Mouse (Mus musculus) cerebellum, adult 11-12 months (tissue): ENCODE data around the gene Trpt1.
A peak's percentile ranks its signal among the peaks of the same experiment; 100 is the strongest.

ENCODE experiments used
- DNase-seq: peaks from one replicate; pipeline ENCODE4 v3.0.0; 2022

The Trpt1 gene

DNA sequence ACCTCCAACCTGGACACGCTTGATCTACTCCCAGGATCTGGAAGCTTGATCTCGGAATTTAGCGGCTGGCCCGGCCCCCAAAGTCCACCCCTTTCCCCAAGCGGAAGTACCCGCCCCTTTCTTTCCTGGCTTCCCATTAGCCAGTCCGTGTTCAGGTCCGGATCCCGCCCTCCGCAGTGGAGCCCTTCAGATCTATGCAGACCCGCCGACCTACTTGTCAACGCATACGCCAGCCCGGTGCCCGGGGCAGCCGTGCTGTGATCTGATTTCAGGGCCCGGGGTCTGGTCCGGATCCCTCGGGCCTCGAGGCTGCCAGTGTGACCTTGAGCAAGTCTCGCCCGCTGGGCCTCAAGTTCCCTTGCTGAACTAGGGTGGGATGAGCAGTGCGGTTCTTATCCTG, at the start of gene Trpt1, which contains the start of gene Nudt22:
TSS of gene Trpt1 (plus strand) at position 126 of the 400 bp plus-strand sequence.
TSS of gene Nudt22 (minus strand) at position 112 of the 400 bp plus-strand sequence.
- peak; percentile 90 for DNase-seq

DNA sequence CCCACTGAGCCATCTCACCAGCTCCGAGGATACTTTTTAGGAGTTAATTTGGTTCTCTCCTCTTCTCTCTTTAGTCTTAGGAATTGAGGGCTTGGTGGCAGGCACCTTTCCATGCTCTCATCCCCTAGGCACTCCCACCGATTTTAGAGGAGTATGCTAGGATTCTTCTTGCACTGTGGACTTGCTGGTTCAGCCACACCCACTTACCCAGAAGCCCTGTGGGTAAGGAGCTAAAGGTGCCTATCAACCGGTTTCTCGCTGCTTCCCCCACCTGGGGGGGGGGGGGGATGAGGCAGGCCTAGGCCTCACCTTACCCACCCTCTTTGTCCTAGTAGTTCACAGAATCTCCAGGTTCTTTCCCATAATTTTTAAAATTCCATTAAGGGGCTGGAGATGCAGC, 48.2 kb upstream of the Trpt1 start:
- no peak for DNase-seq

DNA sequence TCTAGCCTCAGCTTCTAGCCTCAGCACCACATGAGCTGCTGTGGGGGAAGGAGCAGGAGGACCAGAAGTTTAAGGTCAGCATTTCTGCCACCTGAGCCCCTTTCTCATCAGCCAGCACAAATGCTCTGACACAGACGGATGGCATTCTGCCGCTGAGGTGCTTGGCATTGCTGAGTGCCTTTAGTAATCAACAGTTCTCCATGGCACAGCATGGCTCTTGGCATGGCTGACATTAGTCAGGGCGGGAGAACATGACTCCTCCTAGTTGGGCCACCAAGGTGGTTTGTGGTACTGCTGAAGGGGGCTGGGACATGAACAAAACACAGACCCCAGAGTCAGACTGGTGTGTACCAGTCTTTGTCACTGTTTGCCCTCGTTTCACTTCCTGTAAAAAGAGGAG, 47.7 kb upstream of the Trpt1 start:
- DNase-seq: peak; percentile 88

DNA sequence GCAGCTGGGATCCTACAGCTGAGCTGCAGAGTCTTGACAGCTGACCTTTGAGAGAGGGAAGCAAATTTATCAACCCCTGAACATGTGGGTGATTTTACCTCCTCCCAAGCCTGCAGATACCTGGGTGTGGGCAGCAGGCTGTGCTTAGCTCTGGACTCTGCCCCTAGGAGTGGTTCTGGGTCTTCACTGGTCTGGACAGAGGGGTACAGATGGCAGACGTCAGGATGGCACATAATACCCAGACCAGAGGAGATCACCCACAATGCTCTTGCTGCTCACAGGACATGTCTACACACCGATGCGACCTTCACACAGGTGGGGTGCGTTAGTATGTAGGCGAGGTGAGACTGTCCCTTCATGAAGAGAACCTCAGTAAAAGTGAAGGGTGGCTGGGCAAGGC, 46.4 kb upstream of the Trpt1 start:
- DNase-seq: peak; percentile 46

DNA sequence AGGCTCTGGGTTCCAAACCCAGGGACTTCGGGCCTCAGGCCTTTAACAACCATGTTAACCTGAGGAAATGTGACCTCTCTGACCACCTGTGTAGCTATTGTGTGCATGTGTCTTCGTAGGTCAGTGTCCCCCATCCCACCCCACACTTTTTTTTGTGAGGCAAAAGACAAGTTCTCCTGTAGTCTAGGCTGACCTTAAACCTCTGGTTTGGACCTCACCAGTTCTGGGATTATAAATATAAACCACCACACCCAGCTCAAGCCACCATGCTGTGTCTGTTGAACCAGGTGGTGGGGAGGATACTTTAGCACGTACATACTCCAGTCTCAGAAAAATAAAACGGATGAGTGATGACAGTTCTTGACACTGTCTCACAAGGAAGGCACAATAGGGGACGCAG, 46.0 kb upstream of the Trpt1 start:
- peak; percentile 35 for DNase-seq

DNA sequence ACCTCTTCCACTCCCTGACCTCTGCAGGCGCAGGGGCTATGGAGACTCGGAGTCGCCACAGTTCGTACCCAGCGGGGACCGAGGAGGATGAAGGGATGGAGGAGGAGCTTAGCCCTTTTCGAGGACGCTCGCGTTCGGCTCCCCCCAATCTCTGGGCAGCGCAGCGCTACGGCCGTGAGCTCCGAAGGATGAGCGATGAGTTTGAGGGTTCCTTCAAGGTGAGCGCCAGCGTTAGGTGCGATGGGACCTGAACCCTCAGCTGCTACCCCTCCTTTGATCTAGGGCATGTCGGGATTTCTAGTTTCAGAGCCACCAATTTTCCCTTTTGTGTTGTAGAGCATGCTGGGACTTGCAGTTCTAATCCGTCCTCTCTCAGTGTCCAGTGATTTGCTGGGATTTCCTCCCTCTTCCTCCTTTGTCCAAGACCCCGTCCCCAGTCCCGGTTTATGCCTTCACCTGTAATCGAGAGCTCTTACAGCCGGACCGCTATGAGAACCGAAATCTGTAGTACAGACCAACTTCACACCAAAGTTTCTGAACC, 45.2 kb upstream of the Trpt1 start:
- peak; percentile 72 for DNase-seq

DNA sequence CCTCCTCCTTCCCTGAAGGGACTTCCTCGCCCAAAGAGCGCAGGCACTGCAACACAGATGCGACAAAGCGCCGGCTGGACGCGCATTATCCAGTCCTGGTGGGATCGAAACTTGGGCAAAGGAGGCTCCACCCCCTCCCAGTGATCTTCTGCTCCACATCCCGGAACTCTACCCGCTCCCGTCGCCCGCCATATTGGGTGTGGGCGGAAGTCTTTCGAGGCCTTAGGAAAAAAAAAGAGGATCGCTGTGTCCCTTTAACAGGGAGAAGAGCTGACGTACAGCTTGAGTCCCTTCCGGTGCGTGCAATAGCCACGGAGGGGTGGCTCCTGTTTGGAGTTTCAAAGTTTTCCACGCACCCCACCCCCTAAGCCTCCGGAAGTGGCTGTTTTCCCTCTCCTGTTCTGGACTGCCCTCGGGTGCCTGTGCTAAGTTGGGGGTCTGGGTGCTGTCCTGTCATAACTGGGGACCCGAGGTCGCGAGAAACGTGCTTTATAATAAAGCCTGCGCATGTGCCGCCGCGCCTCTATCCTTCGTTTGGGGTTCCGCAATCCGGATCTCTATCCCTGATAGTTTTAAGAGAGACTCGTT, 44.5 kb upstream of the Trpt1 start:
- peak; percentile 94 for DNase-seq

DNA sequence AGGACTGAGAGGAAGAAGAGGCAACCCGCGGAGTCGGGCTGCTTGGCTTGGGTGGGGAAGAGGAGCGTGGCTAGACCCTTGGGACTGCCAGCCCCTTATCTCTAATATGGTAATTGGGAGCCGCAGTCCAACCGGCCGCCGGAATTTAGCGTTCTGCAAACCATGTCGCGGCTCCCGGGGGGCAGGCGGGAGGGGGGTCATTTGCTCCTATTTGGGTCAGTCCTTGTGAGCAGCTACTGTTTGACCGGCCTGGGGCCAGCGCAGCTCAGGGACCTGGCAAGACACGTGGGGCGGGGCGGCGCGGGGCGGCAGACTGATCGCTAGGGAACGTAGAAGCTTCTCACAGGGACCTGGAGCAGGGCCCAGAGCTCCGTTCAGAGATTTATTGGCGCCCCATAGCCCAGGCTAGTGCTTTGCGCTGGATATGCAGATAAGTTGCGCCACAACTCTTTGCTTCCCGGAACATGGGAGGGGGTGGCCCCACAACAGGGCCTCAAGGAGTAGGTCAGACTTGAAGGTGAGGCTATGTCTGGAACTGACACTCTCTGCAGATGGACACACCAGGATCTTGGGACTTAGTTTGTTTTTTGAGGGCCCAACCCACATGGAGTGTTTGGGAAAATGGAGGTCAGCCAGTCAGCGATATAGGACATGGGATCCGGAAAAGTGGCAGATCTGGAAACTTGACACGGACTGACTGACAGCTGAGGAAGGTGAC, 43.8 kb upstream of the Trpt1 start:
- DNase-seq: peak; percentile 89

DNA sequence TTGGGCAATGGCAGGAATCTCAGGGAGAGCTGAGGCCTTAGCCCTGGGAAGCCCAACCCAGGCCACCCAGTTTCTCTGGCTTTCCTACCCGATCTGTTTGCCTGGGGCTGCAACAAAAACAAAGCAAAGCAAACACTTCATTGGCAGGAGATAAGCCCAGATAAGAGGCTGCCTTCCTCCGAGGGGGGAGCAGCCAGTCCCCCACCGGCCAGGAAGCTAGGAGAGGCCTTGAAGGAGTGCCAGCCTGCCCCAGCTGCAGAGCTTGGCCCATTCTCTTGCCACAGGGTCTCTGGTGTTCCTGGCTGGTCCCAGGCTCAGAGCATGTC, 43.3 kb upstream of the Trpt1 start:
- DNase-seq: peak; percentile 65

DNA sequence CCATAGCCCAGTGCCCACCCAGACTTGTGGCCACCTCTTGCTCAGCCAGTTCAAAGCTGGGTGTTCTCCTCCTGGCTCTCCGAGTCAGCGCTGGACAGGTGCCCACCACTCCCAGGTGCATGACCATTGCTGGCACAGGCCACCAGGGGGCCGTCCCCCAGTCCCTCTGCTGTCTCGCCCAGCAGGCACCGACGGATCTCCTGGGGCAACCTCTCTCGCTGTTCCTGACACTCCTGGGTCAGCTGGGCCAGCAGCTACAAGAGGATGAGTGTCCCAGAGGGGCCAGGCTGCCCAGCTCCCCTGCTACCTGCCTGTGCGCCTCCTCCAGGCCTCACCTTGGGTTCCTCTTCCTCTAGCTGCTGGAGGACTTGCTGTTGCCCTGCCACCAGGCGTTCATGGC, 41.9 kb upstream of the Trpt1 start:
- peak; percentile 72 for DNase-seq

DNA sequence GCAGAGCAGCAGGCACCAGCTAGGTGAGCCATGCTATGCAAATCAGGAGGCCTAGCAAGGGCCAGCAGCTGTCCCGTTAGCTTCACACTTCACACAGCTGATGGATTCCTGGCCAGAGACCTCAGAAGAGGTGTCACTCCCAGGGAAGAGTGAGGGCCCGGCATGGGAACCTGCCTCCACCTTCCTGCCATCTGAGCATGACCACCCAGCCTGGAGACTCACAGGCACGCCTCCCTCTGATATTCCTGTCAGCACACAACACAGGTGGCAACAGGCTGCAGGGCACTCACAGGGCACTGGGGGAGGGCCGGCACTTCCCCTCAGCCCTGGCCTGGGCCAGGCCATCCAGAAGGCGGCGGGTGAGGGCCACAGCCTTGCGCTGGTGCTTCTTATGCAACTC, 40.5 kb upstream of the Trpt1 start:
- DNase-seq: peak; percentile 42

DNA sequence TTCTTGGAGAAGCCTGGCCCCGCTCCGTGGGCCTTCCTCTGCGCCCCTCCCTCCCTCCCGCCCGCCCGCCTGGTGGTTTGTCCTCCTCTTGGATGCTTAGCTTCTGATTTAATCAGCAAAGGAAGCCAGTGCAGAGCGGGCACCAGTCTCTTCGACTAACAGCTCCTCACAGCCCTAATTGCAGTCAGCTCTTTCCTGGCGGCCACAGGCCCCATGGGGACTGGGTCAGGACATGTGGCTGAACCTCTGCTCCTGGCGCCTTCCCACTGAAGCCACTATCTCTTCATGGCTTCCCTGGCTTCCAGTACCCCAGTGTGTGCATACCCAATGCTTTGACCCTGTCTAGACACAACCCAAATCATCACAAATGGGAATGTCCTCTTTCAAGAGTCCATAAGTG, 39.5 kb upstream of the Trpt1 start:
- DNase-seq: no peak

DNA sequence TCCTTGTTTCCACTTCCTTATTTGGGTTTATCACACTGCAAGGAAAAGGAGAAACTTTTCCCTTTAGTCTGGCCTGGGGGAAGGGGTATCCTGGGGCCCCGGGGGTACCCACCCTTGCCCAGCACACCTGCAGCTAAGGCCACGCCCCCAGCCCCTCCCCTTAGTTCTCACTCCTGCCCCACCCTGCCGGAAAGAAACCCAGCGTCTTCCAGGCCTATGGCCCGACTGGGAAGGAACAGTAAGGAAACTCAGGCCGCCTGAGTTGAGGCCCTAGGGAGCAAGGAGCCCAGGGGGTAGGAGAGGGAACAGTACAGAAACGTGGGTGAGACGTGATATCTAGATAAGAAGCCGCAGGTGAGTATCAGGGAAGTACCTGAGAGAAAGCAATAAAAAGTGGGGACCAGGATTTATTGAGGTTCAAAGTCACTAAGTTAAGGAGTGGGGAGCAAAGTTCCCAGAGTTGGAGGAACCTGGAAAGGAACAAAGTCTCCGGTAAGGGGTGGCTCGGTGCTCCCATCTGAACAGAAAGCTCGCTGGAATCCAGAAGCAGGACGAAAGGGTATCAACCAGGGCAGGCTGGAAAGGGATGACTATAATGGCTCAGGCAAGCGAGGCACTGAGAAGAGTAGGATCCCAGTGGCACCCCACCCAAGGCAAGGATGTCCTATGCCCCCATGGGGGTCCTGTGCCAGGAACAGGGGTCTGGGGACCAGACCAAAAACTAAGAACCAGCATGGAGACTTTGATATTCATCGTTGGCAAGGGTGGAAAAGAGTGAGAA, 27.2 kb upstream of the Trpt1 start:
- DNase-seq: no peak

DNA sequence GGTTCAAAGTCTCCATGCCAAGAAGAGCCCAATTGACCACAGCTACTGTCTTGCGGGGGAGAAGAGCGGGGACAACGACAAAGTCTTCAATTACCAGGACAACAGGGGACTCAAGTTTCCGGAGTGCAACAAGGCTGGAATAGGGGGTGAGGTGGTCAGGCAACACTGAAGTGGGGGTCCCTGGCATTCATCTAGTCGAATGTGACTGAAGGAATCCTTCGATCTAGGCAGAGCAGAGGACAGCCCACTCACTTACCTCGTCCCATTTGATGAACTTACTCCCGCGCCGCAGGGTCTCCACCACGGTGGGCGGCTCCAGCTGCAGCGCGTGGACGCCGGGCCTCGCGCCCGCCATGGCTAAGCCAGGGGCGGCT, 26.7 kb upstream of the Trpt1 start:
- DNase-seq: no peak

DNA sequence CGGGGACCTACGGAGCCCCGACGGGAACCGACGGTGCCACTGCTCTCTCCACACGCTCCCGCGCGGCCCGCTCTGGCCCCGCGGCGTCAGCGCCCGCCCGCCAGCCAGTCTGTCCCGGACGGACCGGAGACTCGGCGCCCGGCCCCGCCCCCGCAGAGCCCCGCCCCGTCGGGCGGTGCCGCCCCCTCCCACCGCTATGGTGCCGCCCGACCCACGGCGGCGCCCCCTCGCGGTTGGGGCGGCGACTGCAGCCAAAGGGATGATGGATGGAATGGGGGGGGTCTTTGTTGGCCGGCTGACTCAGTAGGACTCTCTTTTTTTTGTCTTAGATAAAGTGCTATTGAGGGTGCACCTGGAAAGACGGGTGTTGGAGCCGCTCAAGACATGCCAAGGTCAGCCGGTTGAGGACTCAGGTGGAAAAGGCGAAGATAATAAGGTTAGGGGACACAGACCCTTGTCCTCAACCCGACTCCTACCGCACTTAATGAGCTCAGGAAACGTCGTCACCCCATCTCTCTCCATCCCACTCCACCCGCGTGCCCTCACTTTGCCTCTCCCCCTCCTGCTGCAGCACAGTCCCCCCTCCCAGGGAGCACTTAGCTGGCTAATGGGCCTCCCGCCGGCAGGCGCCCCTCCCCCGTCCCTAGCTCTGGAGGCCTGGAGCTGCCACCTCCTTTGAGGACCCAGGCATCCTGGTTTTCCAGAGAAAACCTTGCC, 26.1 kb upstream of the Trpt1 start:
- no peak for DNase-seq

DNA sequence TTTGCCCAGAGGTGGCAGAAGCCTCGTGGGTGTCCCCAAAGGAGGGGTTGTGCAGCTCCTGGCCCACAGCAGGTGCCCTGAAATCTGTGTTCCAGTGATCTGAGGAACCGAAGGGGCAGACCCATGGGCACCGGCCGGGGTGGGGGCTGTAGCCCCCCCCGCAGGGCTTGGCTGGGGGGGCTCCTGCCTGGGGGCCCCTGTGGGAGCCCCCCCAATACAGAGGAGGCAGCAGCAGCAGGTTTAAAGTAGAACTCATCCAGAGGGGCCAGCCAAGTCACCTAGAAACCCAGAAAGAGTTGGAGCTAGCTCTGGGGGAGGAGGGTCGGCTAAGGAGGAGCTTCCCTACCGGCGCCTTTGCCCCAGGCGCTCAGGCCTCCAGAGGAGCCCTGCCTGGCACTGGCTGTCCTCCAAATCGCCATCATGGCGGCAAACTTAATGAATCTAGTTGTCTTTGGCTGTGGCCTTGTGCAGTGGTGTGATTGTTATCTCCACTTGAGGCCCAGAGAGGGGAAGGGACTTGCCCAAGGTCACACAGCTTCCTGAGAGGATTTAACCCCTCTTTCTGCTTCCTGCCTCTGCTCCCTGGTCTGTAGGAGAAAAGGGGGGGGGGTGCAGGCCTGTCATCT, 25.4 kb upstream of the Trpt1 start:
- peak; percentile 47 for DNase-seq

DNA sequence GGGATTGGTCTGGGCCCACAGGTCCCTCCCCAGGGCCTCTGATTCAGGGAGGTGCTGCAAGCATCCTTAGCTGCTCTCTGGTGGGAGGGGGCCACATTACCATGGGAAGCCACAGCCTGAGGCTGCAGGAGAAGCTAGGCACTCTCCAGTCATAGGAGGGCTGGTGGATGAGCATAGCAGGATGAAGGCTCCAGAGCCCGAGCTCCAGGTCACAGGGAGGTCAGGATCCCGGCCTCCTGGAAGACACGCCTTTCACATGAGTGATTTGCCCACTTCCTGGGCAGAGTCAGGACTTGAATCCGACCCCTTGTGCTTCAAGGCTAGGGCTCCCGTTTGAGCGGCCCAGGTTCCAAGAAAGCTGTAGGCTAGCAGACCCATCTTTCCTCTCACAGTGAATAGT, 24.3 kb upstream of the Trpt1 start:
- no peak for DNase-seq

DNA sequence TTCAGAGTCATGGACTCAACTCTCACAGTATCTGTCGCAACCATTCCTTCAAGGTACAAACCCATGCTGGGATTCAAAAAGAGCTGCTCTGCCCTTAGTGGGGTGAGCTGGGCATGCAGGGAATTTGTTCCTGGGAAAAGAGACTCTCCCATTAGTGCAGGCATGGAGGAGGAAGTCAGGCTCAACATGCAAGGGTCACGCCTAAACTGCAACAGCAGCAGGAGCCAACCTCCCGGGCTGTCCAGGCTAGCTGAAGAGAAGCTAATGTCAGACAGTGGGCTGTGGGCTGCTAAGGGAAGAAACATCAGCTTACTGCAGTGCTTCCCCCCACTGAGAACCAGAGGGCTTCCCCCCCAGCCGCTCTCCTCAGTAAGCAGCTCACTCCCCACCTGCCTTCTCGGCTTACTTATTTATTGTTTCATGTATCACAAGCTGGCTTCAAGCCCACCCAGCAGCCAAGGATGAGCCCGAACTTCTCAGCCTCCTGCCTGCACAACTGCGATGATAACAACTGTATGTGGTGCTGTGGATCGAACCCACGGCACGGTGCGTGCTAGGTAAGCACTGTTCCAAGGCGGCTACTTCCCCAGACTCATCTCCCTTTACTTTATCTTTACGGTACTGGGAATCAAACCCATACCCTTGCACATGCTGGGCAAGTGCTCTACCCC, 23.5 kb upstream of the Trpt1 start:
- peak; percentile 38 for DNase-seq

DNA sequence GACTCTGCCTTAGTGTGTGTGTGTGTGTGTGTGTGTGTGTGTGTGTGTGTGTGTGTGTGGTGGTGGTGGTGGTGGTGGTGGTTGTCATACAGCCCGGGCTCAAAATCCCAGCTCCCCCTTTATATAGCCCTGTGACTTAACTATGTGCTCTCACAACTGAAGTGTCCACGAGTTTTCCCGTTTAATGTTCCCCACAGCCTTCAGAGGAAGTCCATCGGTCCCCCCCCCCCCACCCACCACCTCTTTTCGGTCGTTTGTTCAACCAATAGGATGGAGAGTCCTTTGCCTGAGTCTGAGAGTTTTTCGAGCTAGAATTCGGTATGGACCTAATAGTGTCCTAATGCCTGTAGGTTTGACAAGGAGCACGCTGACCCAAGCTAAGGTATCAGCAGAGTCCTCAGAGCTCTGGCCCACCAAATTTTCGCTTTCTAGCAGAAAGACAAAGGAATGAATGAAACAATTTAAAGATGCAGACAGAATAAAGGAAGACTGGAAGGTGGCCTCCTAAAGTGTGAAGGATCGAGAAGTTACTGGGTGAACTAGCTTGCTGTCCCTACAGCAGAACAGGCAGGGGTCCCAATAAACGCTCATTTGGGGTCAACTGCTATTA, 22.2 kb upstream of the Trpt1 start:
- no peak for DNase-seq

DNA sequence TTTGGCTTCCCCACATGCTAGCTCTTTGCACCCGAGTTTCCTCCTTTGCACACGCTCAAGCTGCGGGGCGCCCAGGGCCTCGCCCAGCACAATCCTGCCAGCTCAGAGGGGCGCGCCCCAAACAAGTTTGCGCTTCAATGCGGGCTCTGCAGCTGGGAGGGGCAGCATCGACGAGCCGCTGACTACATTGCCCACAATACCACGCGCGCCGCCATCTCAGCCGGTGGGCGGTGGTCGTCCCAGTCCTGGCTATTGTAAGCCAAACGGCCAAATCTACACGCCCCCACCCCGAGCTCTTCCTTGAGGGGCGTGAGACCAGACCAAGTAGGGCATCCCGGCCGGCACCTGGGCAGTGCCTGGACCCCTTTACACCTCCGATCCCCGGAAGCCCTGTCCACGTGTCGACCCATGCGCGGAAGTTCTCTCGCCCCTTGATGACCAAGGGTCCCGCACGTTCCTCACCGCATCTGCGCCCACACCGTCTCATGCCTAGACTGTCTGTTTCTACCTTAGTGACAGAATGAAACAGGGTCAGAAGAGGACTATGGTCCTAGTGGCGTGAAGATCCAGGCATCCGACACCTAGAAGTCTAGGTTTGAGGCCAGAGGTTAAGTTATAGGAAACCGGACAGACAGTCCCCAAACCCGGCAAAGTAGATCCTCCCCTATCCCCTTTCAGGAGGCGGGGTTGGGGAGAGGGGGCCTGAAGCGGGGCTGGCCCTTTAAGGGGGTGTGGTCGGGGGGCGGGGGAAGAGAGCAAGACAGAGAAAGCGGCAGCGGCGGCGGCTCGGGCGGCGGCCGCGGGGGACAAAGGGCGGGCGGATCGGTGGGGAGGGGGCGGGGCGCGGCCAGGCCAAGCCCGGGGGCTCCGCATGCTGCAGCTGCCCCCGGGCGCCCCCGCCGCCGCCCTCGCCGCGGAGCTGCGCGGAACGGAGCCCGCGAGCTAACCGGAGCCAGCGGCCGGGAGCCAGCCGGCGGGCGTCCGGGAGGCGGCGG, 21.4 kb upstream of the Trpt1 start, which contains the start of gene Ppp1r14b:
TSS of gene Ppp1r14b (plus strand) at position 758 of the 995 bp plus-strand sequence.
- peak; percentile 68 for DNase-seq
